Mouse (Mus musculus) hematopoietic multipotent progenitor cell, adult 10-12 weeks (in vitro differentiated cells): Measurements from ENCODE around the gene Lactbl1. TPM values are rescaled to one million over a fixed set of nuclear protein-coding genes. Genes with fewer than 3 reads are reported as not detected.

Source experiments
- polyA plus RNA-seq: library from polyadenylated mRNA; stranded (reverse); fragments of >175 nt; gene quantifications from 2 replicates; pipeline ENCODE4 v1.2.3, GENCODE M21; 2012; ENCODE audit warnings: low replicate concordance

Lactbl1 gene
- not detected in 2 replicates for polyA plus RNA-seq

GRCm38 (mm10) chr4:136622388-136622787, at the start of gene Lactbl1:
Lactbl1 (plus strand) TSS chr4:136622621.

GRCm38 (mm10) chr4:136602568-136602967, 19.9 kb upstream of the Lactbl1 start, which contains the start of gene Kdm1a:
Kdm1a (minus strand) TSS chr4:136602723.

GRCm38 (mm10) chr4:136610387-136610856, 12.0 kb upstream of the Lactbl1 start, which contains the start of gene Tex46:
Tex46 (plus strand) TSS chr4:136610437.

Other genes with a start within 250 kb of the Lactbl1 start
- not detected in 2 replicates for gene Htr1d, start 199.1 kb upstream of the Lactbl1 start, polyA plus RNA-seq
- gene 6030445D17Rik, start 160.4 kb upstream of the Lactbl1 start, polyA plus RNA-seq = 0.13 TPM in 1 of 2 replicates, not detected in the other
- gene Luzp1, start 152.9 kb upstream of the Lactbl1 start, polyA plus RNA-seq = 1.3 and 1.6 TPM in 2 replicates
- gene Kdm1a, start 19.9 kb upstream of the Lactbl1 start, polyA plus RNA-seq = 10.2 and 21.7 TPM in 2 replicates
- not detected in 2 replicates for gene Tex46, start 12.2 kb upstream of the Lactbl1 start, polyA plus RNA-seq
- 0.10 and 0.13 TPM in 2 replicates for gene Ephb2, start 213.4 kb downstream of the Lactbl1 start, polyA plus RNA-seq